Mouse (Mus musculus) forebrain, postnatal 0 days (tissue): ENCODE results near the gene Vmn2r26. TPM values are rescaled to one million over a fixed set of nuclear protein-coding genes. Genes with fewer than 3 reads are reported as not detected.
A peak's percentile ranks its signal among the peaks of the same experiment; 100 is the strongest.
"Not testable (repeated sequence)": the region's sequence is repeated elsewhere in the genome, so short reads cannot be mapped to it uniquely, and the experiment has no call there.

Experiments
- ATAC-seq: fragments of 200-750 bp; cut with Nextera tagmentation; 2 replicates; pipeline ENCODE4 v1.8.0; 2017; ENCODE audit warnings: mild to moderate bottlenecking, moderate library complexity
- DNase-seq: peaks from one replicate; pipeline ENCODE4 v3.0.0-alpha.2; 2015
- H3K27ac ChIP-seq: fragments of 300-500 bp; sonication (generic); 2 replicates; pipeline ENCODE4 v1.5.1; 2014; ENCODE audit warnings: low read depth, mild to moderate bottlenecking, antibody characterized with exemption, low read length, moderate library complexity, mixed read lengths
- H3K27me3 ChIP-seq: fragments of 300-500 bp; sonication (generic); 2 replicates; pipeline ENCODE4 v1.6.1; 2014; ENCODE audit warnings: mild to moderate bottlenecking, low read length, mixed read lengths; ENCODE audit not compliant: insufficient read depth
- H3K36me3 ChIP-seq: fragments of 300-500 bp; sonication (generic); 2 replicates; pipeline ENCODE4 v1.6.1; 2014; ENCODE audit warnings: mild to moderate bottlenecking, moderate library complexity; ENCODE audit not compliant: insufficient read depth
- H3K4me1 ChIP-seq: fragments of 300-500 bp; sonication (generic); 2 replicates; pipeline ENCODE4 v1.6.1; 2014; ENCODE audit warnings: antibody characterized with exemption; ENCODE audit not compliant: insufficient read depth
- H3K4me2 ChIP-seq: fragments of 300-500 bp; sonication (generic); 2 replicates; pipeline ENCODE4 v1.6.1; 2014; ENCODE audit warnings: low read depth, mild to moderate bottlenecking, moderate library complexity
- H3K4me3 ChIP-seq: fragments of 300-500 bp; sonication (generic); 2 replicates; pipeline ENCODE4 v1.5.1; 2014; ENCODE audit warnings: low read depth, low read length, mixed read lengths
- H3K9ac ChIP-seq: fragments of 300-500 bp; sonication (generic); 2 replicates; pipeline ENCODE4 v1.6.1; 2014; ENCODE audit warnings: mild to moderate bottlenecking
- H3K9me3 ChIP-seq: fragments of 300-500 bp; sonication (generic); 2 replicates; pipeline ENCODE4 v1.6.1; 2016; ENCODE audit warnings: low read length
- CTCF ChIP-seq: sonication (generic); IDR thresholded peaks from 2 replicates; pipeline ENCODE4 v1.5.1; 2016; ENCODE audit warnings: antibody characterized with exemption, control low read depth, low read depth
- WGBS: fragments of 180-500 bp; shearing (Covaris S2); extraction: QIAGEN DNeasy Blood & Tissue Kit; methylation state at CpG from one replicate; pipeline ENCODE4 v1.1.7; 2014; 5-methylcytosine and 5-hydroxymethylcytosine counted together
- polyA plus RNA-seq: library from polyadenylated mRNA; unstranded; fragments of >200 nt; fragmentation: Nextera tagmentation; extraction: Ambion mirVana; gene quantifications from 2 replicates; pipeline ENCODE4 v1.2.1, GENCODE M21; 2015
- total RNA-seq: library from RNA; depleted of rRNA; stranded (reverse); fragments of >200 nt; gene quantifications from 2 replicates; pipeline ENCODE4 v1.2.3, GENCODE M21; 2014; rRNA removed

Gene Vmn2r26
- 0.05 TPM in 1 of 2 replicates, not detected in the other for total RNA-seq
- polyA plus RNA-seq: not detected in 2 replicates

DNA sequence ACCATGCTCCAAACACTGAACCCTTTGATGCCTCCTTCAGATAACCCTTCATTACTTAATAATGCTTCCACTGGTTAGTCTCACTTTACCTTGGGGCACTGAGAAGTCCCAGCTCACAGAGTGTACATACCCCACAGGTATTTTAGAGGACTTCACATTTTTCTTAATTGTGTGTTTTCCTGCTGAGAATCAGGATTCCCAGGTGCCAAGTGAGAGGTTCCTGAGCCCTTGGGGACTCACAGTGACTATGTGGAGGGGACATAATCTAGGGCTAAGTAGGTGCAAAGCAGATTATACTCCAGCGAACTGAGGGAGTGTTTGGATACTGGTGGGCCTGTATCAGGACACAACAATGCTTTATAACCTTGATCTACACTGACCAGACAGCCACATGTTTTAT, at the start of gene Vmn2r26:
Gene Vmn2r26, plus strand, starts transcription at position 301 of the 400 bp plus-strand sequence.
- H3K9me3 ChIP-seq, ATAC-seq, H3K4me2 ChIP-seq, DNase-seq, H3K27ac ChIP-seq, H3K4me1 ChIP-seq, H3K4me3 ChIP-seq, H3K9ac ChIP-seq, H3K36me3 ChIP-seq, H3K27me3 ChIP-seq: not testable (repeated sequence)
- WGBS: 55% methylated on average over 1 of the region's 1 CpGs

GRCm38 (mm10) chr6:124020841-124021240, 3.5 kb upstream of the Vmn2r26 start:
- Histone ChIP-seq H3K4me3 (no peak overlapping the region), H3K36me3 (no peaks in the 10 kb centered on the region), H3K9me3 (no peaks in the 10 kb centered on the region), H3K27ac (no peak overlapping the region), H3K9ac (no peak overlapping the region), H3K27me3 (no peaks in the 10 kb centered on the region), H3K4me1 (no peaks in the 10 kb centered on the region), H3K4me2 (no peak overlapping the region)
- TF ChIP-seq CTCF: no peak
- DNase-seq (no peak), ATAC-seq (no peak)
- WGBS: 47% methylated on average over 1 of the region's 1 CpGs

GRCm38 (mm10) chr6:124048388-124048787, 24.0 kb downstream of the Vmn2r26 start:
- Histone ChIP-seq H3K4me2 (no peak overlapping the region), H3K4me1 (no peaks in the 10 kb centered on the region), H3K9me3 (no peaks in the 10 kb centered on the region), H3K27ac (no peak overlapping the region), H3K36me3 (no peaks in the 10 kb centered on the region), H3K9ac (no peak overlapping the region), H3K4me3 (no peak overlapping the region), H3K27me3 (no peaks in the 10 kb centered on the region)
- no peak for TF ChIP-seq CTCF
- no peak for ATAC-seq
- no peak for DNase-seq

DNA sequence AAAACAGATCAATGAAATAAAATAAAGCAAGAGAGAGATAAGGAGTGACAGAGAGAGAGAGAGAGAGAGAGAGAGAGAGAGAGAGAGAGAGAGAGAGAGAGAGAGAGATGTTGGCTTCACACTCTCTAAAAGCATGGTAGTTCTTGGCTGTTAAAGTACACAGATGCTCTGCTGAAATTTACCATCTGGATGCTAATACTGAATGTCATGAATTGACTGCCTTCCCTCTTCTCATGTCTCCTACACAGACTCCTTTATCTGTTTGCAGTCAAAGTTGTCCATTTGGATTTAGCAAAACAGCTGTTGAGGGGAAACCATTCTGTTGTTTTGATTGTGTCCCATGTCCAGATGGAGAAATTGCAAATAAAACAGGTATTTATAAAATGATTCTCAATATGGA, 29.2 kb downstream of the Vmn2r26 start:
- ATAC-seq (peak; percentile 36; the same call in 1 of the 2 replicates), DNase-seq (peak; percentile 32)
- H3K27me3 ChIP-seq, H3K4me2 ChIP-seq, H3K4me3 ChIP-seq, H3K36me3 ChIP-seq, H3K27ac ChIP-seq, H3K9ac ChIP-seq, H3K9me3 ChIP-seq, H3K4me1 ChIP-seq: not testable (repeated sequence)

- ATAC-seq: no peak
- 82% methylated on average over 4 of the region's 4 CpGs for WGBS
- no peak for DNase-seq
Observed at GRCm38 (mm10) chr6:124102334-124102733, 78.0 kb downstream of the Vmn2r26 start.

More at GRCm38 (mm10) chr6:124102334-124102733, 78.0 kb downstream of the Vmn2r26 start:
- H3K27me3 ChIP-seq: no peaks in the 10 kb centered on the region
- H3K36me3 ChIP-seq: no peaks in the 10 kb centered on the region
- TF ChIP-seq CTCF: no peak
- H3K9ac ChIP-seq: no peak overlapping the region
- H3K27ac ChIP-seq: no peak overlapping the region
- no peak overlapping the region for H3K4me2 ChIP-seq
- H3K4me1 ChIP-seq: no peaks in the 10 kb centered on the region
- H3K4me3 ChIP-seq: no peak overlapping the region
- no peaks in the 10 kb centered on the region for H3K9me3 ChIP-seq

Other genes with a start within 250 kb of the Vmn2r26 start
- not detected in 2 replicates for gene Vmn2r24, start 245.7 kb upstream of the Vmn2r26 start, total RNA-seq
- not detected in 2 replicates for gene Vmn2r24, start 245.7 kb upstream of the Vmn2r26 start, polyA plus RNA-seq
- gene Vmn2r25, start 171.1 kb upstream of the Vmn2r26 start, total RNA-seq: not detected in 2 replicates
- gene Vmn2r25, start 171.1 kb upstream of the Vmn2r26 start, polyA plus RNA-seq: not detected in 2 replicates
- gene Vmn2r27, start 207.3 kb downstream of the Vmn2r26 start, total RNA-seq: not detected in 2 replicates
- not detected in 2 replicates for gene Vmn2r27, start 207.3 kb downstream of the Vmn2r26 start, polyA plus RNA-seq